Mouse (Mus musculus): Measurements from ENCODE around the gene Rsf1. TPM values are rescaled to one million over a fixed set of nuclear protein-coding genes. Genes with fewer than 3 reads are reported as not detected.
A peak's percentile ranks its signal among the peaks of the same experiment; 100 is the strongest.

The Rsf1 gene
- 2.2 and 3.3 TPM in 2 replicates for polyA plus RNA-seq (2012; rRNA removed)

DNA sequence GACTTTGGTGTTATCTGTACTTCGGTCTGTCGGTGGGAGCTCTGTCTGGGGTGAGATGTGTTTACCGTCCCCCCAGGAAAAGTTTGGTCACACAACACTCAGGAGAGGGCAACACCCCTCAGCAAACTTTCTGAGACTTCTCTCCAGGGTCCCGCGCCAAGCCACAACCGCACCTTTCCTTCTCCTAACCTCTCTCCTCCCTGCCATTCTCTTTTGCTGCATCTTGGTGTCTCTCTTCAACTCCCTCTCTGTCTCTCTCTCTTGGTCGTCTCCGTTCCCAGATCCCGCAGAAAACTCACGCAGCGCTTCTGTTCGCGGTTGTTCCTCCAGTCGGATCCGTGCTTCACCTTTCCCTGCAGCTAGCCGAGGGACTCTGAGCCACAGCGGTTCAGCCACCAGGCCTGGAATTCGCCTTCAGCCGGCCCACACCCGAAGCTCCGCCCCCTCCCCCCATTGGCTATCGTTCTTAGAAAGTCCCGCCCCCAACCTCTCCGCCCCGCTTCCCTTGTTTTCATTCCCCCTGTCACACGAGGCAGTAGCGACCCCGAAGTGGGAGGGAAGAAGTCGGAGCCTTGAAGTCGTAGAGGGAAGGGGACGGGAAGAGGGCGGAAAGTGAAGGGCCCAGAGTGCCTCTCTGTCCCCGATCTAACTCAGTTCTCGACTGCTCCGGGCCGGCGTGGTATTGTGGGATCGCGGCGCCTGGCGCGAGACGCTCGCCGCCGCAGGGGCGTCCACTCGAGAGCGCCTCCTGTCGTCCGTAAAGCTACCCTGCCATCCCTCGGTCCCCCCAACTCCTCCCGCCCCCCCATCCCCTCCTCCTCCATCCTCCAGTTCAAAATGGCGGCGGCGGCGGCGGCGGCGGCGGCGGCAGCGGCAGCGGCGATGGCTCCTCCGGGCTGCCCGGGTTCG lies at the start of gene Rsf1, which contains the start of gene Aamdc:
Rsf1 (plus strand) TSS at position 823 of the 909 bp plus-strand sequence.
Aamdc (minus strand) TSS at position 431 of the 909 bp plus-strand sequence.
- TF ChIP-seq CTCF (conservative IDR thresholded peaks at IDR 0.05; ENCODE audit: insufficient read depth, insufficient read length, low read depth, low read length), result peak; percentile 72
- TF ChIP-seq POLR2A (IDR thresholded peaks at IDR 0.05; ENCODE audit: low read depth, low read length), result peak; percentile 94
- Histone ChIP-seq H3K4me3 (ENCODE audit: insufficient read depth, low read depth, low read length) (peak within 1 kb of the TSS; percentile 98), H3K36me3 (ENCODE audit: control insufficient read depth, insufficient read depth, low read length) (no peaks in the 10 kb centered on the region), H3K4me1 (ENCODE audit: control insufficient read depth, insufficient read depth, low read length) (no peaks in the 10 kb centered on the region; the same call in 1 of the 2 replicates), H3K27ac (ENCODE audit: insufficient read depth, low read depth, low read length) (peak within 1 kb of the TSS; percentile 81), H3K27me3 (replicated peaks; ENCODE audit: control insufficient read depth, insufficient read depth, low read length) (no peaks in the 10 kb centered on the region)
- WGBS, result under 1% methylated on average over 65 of the region's 68 CpGs
- peak; percentile 98 for DNase-seq

DNA sequence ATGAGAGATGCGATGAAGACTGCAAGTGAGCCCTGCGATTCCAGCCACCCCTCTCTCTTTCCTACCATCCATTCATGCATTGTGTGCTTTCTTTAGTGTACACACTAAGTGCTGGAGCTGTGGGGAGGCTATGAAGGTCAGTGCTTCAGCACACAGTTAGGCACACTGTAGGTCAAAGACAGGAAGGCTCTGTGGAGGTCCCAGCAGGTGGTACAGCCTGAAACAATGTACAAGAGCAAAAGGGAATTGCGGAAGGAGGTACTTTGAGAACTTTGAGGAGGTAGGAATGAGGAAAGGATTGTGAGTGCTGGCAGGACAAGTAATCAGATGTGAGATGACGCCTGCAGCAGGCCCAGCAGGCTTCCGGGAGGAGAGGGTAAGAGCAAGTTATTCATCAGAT lies 44.2 kb upstream of the Rsf1 start:
- WGBS, result 92% methylated on average over 5 of the region's 5 CpGs
- H3K36me3 ChIP-seq (ENCODE audit: control insufficient read depth, insufficient read depth, low read length), result peaks cover 5% of the 10 kb centered on the region; the same call in 1 of the 2 replicates
- no peak for DNase-seq

DNA sequence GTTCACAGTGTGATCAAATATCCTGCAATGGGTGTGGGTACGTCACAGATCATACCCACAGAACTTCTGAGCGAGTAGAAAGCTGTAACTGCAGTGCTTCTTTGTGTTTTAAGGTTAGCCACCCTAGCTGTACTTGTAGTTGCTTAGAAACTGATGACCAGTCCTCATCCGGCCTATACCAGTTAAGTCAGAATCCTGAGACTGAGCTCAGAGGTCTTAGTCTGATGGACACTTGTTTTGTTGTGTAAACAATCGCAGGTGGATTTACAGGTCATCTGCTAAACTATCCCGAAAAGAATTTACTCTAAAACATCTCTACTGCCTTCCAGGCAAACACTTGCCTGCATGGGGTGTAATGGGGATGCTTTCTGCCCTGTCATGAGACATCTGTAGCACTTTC lies 43.1 kb upstream of the Rsf1 start:
- Histone ChIP-seq H3K4me3 (ENCODE audit: insufficient read depth, low read depth, low read length) (no peak overlapping the region), H3K27ac (ENCODE audit: insufficient read depth, low read depth, low read length) (no peak overlapping the region), H3K4me1 (ENCODE audit: control insufficient read depth, insufficient read depth, low read length) (no peaks in the 10 kb centered on the region), H3K36me3 (ENCODE audit: control insufficient read depth, insufficient read depth, low read length) (peaks cover 2% of the 10 kb centered on the region), H3K27me3 (replicated peaks; ENCODE audit: control insufficient read depth, insufficient read depth, low read length) (no peaks in the 10 kb centered on the region)
- no peak for DNase-seq
- TF ChIP-seq POLR2A (IDR thresholded peaks at IDR 0.05; ENCODE audit: low read depth, low read length), result no peak
- no peak for TF ChIP-seq CTCF (conservative IDR thresholded peaks at IDR 0.05; ENCODE audit: insufficient read depth, insufficient read length, low read depth, low read length)
- WGBS, result 91% methylated on average over 5 of the region's 5 CpGs

More for the DNA sequence above, 44.2 kb upstream of the Rsf1 start:
- TF ChIP-seq POLR2A (IDR thresholded peaks at IDR 0.05; ENCODE audit: low read depth, low read length) (no peak), CTCF (conservative IDR thresholded peaks at IDR 0.05; ENCODE audit: insufficient read depth, insufficient read length, low read depth, low read length) (no peak)
- no peaks in the 10 kb centered on the region for H3K4me1 ChIP-seq (ENCODE audit: control insufficient read depth, insufficient read depth, low read length)
- no peak overlapping the region for H3K27ac ChIP-seq (ENCODE audit: insufficient read depth, low read depth, low read length)
- H3K27me3 ChIP-seq (replicated peaks; ENCODE audit: control insufficient read depth, insufficient read depth, low read length), result no peaks in the 10 kb centered on the region
- H3K4me3 ChIP-seq (ENCODE audit: insufficient read depth, low read depth, low read length), result no peak overlapping the region

DNA sequence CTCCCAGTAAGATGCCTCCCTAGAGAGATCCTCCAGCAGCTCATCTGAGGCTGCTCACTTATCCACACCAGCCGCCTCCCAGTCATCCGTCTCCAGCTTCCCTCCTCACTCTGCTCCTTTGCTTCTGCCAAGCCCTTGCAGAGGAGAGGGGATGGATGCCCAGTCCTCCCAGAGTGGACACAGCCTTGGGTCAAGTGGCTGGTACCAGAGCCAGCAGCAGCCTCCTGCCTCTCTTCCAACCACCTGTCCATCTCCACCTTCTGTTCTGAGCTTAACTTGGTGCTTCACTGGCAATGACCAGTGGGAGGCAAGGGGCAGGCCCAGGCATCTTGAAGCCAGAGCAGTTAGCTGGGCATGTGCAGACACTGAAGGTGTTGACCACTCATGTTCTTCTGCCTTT lies 33.2 kb upstream of the Rsf1 start:
- H3K36me3 ChIP-seq (ENCODE audit: control insufficient read depth, insufficient read depth, low read length), result no peaks in the 10 kb centered on the region; the same call in none of the 2 replicates
- no peak for TF ChIP-seq CTCF (conservative IDR thresholded peaks at IDR 0.05; ENCODE audit: insufficient read depth, insufficient read length, low read depth, low read length)
- no peak for TF ChIP-seq POLR2A (IDR thresholded peaks at IDR 0.05; ENCODE audit: low read depth, low read length)
- H3K27me3 ChIP-seq (replicated peaks; ENCODE audit: control insufficient read depth, insufficient read depth, low read length), result no peaks in the 10 kb centered on the region
- no peak overlapping the region for H3K27ac ChIP-seq (ENCODE audit: insufficient read depth, low read depth, low read length)
- no peak overlapping the region for H3K4me3 ChIP-seq (ENCODE audit: insufficient read depth, low read depth, low read length)
- no peak for DNase-seq
- no peaks in the 10 kb centered on the region for H3K4me1 ChIP-seq (ENCODE audit: control insufficient read depth, insufficient read depth, low read length)
- 98% methylated on average over 2 of the region's 2 CpGs for WGBS

DNA sequence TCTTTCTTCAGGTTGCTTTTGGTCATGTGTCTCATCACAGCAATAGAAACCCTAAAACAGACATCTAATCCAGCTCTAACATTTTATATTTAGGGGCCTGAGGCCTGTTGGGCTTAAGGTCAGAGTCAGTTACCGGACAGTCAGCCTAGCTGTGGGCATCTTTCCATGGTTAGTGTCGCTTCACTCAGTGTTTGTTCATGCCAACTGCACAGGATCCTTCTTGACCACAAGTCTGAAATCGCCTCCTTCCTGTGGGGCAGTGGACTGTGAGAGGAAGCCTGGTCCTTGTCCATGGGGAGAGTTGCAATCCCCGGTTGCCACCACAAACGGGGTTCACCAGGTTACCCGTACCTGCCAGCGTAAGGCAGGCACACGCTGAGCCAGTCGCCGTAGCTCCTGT lies 30.4 kb upstream of the Rsf1 start:
- H3K4me1 ChIP-seq (ENCODE audit: control insufficient read depth, insufficient read depth, low read length), result no peaks in the 10 kb centered on the region
- no peak overlapping the region for H3K4me3 ChIP-seq (ENCODE audit: insufficient read depth, low read depth, low read length)
- no peaks in the 10 kb centered on the region; the same call in 1 of the 2 replicates for H3K36me3 ChIP-seq (ENCODE audit: control insufficient read depth, insufficient read depth, low read length)
- no peak overlapping the region for H3K27ac ChIP-seq (ENCODE audit: insufficient read depth, low read depth, low read length)
- no peak for DNase-seq
- no peaks in the 10 kb centered on the region for H3K27me3 ChIP-seq (replicated peaks; ENCODE audit: control insufficient read depth, insufficient read depth, low read length)
- 96% methylated on average over 10 of the region's 10 CpGs for WGBS
- TF ChIP-seq CTCF (conservative IDR thresholded peaks at IDR 0.05; ENCODE audit: insufficient read depth, insufficient read length, low read depth, low read length) (no peak), POLR2A (IDR thresholded peaks at IDR 0.05; ENCODE audit: low read depth, low read length) (no peak)

DNA sequence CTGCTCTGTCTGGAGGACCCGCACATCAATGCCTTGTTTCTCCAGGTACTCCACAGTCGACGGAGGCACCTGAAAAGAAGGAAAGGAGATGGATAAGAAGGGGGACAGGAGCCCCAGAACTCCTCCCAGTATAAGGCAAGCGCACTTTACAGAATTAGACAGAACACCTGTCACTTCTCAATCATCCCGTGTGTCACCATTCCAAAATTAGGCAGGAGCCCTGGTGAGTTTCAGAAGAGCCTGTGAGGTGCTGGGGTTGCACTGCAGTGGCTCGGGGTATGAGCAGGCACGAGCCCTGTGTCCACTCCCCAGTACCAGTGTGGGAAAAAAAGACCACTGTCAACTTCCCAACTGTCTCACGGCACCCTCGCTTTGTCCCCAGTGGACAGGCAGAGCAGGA lies 29.0 kb upstream of the Rsf1 start:
- Histone ChIP-seq H3K4me3 (ENCODE audit: insufficient read depth, low read depth, low read length) (no peak overlapping the region), H3K27me3 (replicated peaks; ENCODE audit: control insufficient read depth, insufficient read depth, low read length) (no peaks in the 10 kb centered on the region), H3K27ac (ENCODE audit: insufficient read depth, low read depth, low read length) (no peak overlapping the region), H3K36me3 (ENCODE audit: control insufficient read depth, insufficient read depth, low read length) (no peaks in the 10 kb centered on the region; the same call in none of the 2 replicates), H3K4me1 (ENCODE audit: control insufficient read depth, insufficient read depth, low read length) (no peaks in the 10 kb centered on the region)
- TF ChIP-seq POLR2A (IDR thresholded peaks at IDR 0.05; ENCODE audit: low read depth, low read length) (no peak), CTCF (conservative IDR thresholded peaks at IDR 0.05; ENCODE audit: insufficient read depth, insufficient read length, low read depth, low read length) (no peak)
- no peak for DNase-seq
- 87% methylated on average over 9 of the region's 9 CpGs for WGBS

DNA sequence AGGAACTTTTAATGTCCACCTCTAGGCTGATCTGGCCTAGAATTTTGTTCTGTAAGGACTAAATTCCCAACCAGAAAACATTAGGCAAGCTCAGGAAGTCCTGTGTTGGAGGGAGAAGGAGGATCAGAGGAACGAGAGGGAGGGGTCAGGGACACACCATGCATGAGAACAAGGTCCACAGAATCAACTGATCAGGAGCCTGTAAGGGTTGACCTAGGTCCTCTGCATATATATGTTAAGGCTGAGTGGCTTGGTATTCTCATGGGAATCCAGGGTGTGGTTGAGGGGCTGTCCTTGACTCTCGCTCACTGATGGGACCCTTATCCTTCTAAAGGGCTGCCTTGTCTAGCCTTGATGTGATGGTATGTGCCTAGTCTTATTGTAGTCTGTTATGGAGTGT lies 16.1 kb upstream of the Rsf1 start:
- Histone ChIP-seq H3K36me3 (ENCODE audit: control insufficient read depth, insufficient read depth, low read length) (no peaks in the 10 kb centered on the region; the same call in 1 of the 2 replicates), H3K4me1 (ENCODE audit: control insufficient read depth, insufficient read depth, low read length) (no peaks in the 10 kb centered on the region), H3K4me3 (ENCODE audit: insufficient read depth, low read depth, low read length) (no peak overlapping the region), H3K27ac (ENCODE audit: insufficient read depth, low read depth, low read length) (no peak overlapping the region), H3K27me3 (replicated peaks; ENCODE audit: control insufficient read depth, insufficient read depth, low read length) (no peaks in the 10 kb centered on the region)
- TF ChIP-seq CTCF (conservative IDR thresholded peaks at IDR 0.05; ENCODE audit: insufficient read depth, insufficient read length, low read depth, low read length), result no peak
- no peak for TF ChIP-seq POLR2A (IDR thresholded peaks at IDR 0.05; ENCODE audit: low read depth, low read length)
- WGBS, result 80% methylated on average over 2 of the region's 2 CpGs
- no peak for DNase-seq
